Mouse (Mus musculus) left cerebral cortex, adult 18-20 months (tissue): ENCODE results near the gene Agfg1. TPM values are rescaled to one million over a fixed set of nuclear protein-coding genes. Genes with fewer than 3 reads are reported as not detected.

ENCODE experiments used
- DNase-seq, 2 experiments: peaks; one replicate each; pipeline ENCODE4 v3.0.0; 2021 to 2022; ENCODE audit warnings: low spot score in 2 of 2, mixed read lengths in 1 of 2
- long read RNA-seq, 2 experiments: library from polyadenylated mRNA; stranded (forward); transcript quantifications; one replicate each; pipeline ENCODE4 v2.0.0; 2021
- total RNA-seq, 2 experiments: library from RNA; stranded (reverse); gene quantifications; 2 replicates each; pipeline ENCODE4 v1.2.3; 2021

Agfg1 gene
- 10 to 100 TPM; 72.5 to 80.7 TPM for total RNA-seq
- long read RNA-seq, experiment 1, full-length matches to known transcripts, result 47 of 82 reads
- long read RNA-seq, experiment 1, partial matches to known transcripts, result 6 of 82 reads
- long read RNA-seq, experiment 1, other reads (novel, unspliced or antisense), result 29 of 82 reads
- long read RNA-seq, experiment 2, transcript Agfg1-208 (13 exons, 2,991 nt), result major isoform, 17 of 42 reads
- long read RNA-seq, experiment 2, partial matches to known transcripts, result 2 of 42 reads
- long read RNA-seq, experiment 2, other reads (novel, unspliced or antisense), result 17 of 42 reads

DNA sequence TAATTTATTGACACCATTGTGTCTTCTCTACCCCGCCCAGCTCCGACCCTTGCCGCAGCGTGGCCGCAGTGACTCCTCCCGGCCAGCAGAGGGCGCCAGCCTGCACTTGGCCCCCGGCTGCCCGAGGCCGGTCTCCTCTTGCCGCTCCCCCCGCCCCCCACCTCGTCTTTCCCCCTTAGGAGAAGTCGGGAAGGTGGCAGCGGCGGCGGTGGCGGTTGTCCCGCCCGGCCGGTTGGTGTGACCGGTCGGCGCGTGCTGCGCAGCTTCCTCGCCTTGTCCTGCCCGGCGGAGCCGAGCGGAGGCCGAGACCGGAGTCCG lies at the start of gene Agfg1:
Agfg1 (plus strand) TSS at position 188 of the 318 bp plus-strand sequence.
- DNase-seq, result peak; percentile 94

GRCm38 (mm10) chr1:82791105-82791504 lies 48.2 kb upstream of the Agfg1 start:
- no peak for DNase-seq

- no peak for DNase-seq
Observed at GRCm38 (mm10) chr1:82792238-82792637, 47.0 kb upstream of the Agfg1 start.

DNA sequence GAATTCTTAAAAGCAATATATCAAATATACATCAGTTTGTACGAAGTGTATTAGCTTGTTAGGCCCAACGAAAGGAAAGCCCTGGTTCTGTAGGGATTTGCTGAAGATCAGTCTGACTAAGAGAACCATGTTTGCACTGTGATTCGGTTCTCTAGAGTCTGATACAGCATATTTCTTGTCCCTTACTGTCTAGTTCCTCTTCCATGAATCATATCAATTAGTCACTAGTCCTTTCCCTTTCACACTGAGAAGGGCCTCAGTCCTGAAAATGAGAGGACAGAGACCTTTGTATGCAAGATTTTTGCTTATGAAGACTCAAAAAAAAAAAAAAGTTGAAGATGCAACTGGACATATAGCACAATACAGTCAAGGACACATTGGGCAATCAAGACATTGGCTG lies 46.2 kb upstream of the Agfg1 start:
- DNase-seq, result no peak

DNA sequence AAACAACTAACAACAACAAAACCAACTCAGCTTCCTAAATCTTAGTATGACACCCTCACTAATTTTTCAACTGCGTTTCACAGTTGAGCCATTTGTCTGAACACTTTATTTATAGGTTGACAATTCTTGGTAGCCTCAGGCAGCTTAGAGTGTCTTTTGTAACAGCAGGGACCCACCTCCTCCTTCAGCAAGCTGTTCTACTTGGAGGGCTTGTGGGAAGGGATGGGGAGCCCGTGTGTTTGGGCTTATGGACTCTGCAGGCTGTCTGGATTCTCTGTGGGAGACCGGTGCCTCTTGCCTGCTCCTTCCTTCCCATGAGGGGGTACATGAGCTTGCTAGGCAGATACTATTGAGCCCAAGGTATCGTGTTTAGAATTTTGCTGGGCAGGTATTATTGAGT lies 45.3 kb upstream of the Agfg1 start:
- DNase-seq, result peak; percentile 19 to 51

DNA sequence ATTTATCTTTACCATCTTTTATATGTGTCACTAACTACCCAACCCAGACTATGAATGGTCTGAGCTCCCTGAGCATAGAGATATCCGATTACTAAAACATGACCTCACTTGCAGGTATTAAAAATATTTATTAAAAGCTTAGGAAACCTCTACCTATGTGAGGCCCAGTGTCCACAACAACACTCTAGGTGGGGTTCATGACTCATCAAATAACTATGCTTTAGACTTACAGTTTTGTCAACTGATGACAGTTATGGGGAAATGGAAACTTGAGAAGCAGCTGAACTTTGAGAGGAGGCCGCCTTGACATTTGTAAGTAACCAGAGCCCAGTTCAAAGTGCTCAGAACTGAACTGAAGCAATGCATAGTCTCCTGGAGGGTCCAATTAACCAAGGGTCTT lies 44.1 kb upstream of the Agfg1 start:
- DNase-seq, result no peak

DNA sequence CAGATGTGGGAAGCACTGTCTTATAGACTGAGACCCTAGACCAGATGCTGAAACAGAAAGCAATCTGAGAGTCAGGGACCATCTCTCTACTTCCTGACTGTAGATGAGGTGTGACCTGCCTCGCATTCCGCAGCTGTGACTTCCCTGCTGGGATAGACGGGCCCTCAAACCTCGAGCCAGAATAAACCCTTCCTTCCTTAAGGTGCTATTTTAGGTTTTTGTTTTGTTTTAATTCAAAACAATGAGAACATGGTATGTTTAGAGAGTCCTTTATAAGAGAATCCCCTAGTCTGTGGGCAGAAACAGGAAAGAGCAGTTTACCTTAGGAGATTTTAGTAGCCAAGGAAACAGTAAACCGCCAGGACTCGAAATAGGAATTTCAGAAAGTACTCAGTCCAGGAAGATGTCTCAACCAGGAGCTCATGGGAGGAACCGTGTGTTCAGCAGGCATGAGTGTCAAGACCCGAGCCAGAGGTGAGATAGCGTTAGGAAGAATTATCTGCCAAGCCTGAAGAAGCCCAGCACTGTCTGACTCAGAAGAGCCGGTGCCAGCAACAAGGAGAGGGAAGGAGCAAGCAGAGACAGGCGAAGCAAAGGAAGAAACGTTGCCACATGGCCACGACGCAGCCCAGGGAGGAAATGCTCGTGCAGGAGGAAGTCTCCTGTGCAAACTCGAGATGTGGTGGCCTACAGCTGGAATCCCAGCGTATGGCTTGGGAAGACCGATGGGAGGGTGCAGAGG lies 43.4 kb upstream of the Agfg1 start:
- peak in 1 of 2 experiments; percentile 5 for DNase-seq

DNA sequence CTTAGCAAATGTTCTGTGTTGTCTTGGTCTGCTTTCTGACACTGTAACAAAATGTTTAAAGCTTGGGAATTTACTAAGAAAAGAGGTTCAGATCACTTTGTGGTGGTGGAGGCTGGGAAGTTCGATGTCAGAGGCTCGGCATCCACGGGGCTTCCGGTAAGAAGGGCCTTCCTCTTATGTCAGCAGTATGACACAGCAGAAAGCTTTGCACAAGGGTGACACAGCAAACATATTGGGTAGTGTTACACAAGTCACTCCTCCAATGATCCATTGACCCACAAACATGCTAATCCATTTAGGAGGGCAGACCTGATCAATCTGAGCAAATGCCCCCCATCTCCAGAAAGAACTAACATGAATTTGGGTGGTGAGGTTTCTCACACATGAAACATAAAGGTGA lies 42.2 kb upstream of the Agfg1 start:
- DNase-seq, result no peak

DNA sequence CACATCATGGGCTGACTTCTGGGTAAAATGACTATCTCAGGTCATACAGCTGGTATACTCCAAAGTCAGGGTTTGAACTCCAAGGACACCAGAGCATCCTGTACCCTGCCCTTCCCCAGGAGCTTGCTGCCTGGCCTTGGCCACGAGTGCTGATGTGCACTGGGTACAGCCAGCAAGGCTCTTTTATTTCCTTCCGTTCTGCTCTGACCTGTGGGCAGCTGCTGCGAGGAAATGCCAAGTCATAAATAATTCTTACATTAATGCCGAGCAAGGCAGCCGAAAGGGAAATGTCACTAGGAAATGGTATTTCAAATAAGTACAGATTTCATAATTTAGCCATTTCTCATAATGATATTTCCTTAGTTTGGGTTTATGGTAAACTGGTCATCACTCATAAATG lies 41.0 kb upstream of the Agfg1 start:
- DNase-seq, result no peak

DNA sequence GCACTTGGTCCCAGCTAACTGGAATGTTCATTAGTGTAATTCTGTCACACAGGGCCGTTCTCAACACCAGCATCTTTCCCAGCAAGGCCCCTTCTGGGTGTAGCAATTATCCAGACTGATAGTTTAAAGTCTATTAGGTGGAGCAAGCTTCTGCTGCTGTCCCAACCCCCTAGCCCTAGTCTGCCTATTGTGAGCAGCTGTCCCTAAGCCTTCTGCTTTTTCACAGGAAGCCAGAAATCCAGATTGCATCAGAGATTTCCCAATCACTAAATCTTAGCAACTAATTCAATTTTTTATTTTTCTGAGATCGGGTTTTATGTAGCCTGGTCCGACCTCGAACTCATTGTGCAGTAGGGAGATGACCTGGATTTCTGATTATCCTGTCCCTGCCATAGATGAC lies 40.4 kb upstream of the Agfg1 start:
- no peak for DNase-seq

DNA sequence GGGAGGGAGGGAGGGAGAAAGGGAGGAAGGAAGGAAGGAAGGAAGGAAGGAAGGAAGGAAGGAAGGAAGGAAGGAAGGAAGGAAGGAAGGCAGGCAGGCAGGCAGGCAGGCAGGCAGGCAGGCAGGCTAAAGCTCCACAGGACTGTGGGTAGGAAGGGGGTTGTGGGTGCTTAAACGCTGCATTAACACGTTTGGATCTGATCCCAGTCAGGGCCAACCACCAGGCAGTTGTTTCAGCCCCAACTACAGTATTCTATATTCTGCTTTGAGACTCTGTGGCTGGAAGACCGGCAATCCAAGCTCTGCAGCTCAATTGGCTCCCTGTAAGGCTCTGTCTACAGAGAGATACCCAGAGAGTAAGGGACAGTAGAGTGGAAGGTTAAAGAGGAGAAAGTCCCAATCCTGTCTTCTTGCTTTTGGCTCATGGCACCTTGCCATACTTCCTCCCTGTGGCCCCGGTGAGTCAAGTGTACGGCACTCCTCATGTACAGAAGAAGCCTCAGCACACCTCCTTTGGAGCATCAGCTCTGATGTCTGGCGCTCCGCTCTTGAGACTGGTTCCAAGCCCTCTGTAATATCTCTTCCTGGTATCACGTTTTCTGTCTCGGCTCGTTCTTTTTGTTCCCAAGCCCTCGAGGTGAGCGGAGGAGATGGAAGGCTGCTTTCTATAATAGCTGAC lies 38.0 kb upstream of the Agfg1 start:
- peak in 1 of 2 experiments; percentile 4 for DNase-seq

- DNase-seq, result no peak
Observed at GRCm38 (mm10) chr1:82803608-82804007, 35.7 kb upstream of the Agfg1 start.

DNA sequence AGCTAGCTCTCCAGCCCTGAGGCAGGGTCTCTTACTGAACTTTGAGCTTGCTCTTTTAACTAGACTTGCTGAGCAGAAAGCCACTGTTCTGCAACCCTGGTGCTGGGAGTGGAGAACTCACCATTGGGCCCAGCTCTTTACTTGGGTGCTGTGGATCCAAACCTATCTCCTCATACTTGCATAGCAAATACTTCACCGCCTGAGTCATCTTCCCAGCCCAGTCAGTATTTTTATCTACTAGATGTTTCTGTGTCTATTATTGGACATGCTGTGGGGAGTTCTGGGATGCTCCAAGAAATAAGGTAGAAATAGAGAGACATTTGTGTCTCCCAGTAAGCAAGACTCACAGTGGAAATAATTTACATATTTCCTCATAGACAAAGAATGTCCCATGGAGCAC lies 35.2 kb upstream of the Agfg1 start:
- DNase-seq, result no peak

- no peak for DNase-seq
Observed at GRCm38 (mm10) chr1:82806391-82806790, 32.9 kb upstream of the Agfg1 start.

GRCm38 (mm10) chr1:82807206-82807605 lies 32.1 kb upstream of the Agfg1 start:
- no peak for DNase-seq

DNA sequence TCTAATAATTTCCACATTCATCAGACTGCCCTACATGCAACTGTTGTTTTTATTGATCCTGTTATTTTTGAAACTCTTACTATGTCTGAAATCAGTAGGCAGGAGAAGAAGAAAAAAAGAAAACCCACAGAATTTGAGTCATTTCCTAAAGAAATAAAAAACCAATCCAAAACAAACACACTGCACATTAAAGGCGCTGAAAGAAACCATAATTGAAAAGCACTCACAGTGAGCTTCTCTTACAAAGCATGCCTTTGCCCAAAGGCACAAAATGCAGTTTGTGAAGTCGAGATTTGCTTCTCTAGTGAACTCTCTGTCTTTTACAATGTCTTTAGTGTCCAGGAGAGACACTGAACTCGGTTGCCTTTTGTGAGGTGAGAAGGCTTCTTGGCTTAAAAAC lies 30.7 kb upstream of the Agfg1 start:
- no peak for DNase-seq

DNA sequence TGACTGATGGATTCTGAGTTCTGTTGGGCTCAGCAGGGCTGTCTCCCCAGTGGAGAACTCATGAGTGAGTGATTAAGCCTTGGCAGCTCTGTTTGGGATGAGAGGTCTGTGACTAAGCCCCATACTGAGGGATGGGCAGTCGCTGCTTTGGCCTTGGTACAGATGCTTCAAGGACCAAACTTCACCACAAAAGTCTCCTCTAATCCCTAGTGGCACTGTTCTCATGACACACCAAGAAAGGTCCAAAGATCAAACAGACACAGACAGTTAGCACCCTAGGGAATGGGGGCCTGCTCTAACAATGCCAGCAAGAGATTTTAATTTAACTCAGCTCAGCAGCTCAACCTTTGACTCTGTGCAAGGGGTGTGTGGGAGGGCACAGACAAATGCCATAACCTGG lies 27.5 kb upstream of the Agfg1 start:
- no peak for DNase-seq

- DNase-seq, result no peak
Observed at GRCm38 (mm10) chr1:82815941-82816716, 23.2 kb upstream of the Agfg1 start.

DNA sequence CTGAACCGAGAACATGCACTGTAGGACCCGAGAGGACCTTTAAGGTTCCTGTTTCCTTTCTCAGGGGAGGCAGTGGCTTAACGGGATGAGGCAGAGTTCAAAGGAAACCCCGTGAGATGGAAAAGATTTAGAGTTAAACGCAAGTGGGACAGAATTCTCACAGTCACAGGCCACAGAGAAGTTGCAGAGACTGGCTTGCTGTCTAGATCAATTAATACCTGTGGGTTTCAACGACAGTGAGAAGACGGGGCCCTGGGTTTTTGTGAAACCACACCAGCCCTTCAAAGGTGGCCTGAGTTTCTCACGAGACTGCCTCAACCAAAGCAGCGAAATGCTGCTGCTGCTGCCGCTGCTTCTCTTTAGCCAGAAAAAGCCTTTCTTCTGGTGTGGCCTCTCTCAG lies 19.9 kb upstream of the Agfg1 start:
- no peak for DNase-seq

- no peak for DNase-seq
Observed at GRCm38 (mm10) chr1:82820179-82820578, 19.1 kb upstream of the Agfg1 start.

GRCm38 (mm10) chr1:82820626-82821186 lies 18.6 kb upstream of the Agfg1 start:
- no peak for DNase-seq
